Mouse (Mus musculus) mouse embryonic stem cell (cell line): ENCODE measurements around the gene Lyar.

Experiments used
- in situ Hi-C, 2 experiments: fragments of 300-500 bp; cut with MboI; formaldehyde crosslinking; loops; 1 replicate in 1 of 2; 3 replicates in 1 of 2; pipeline ENCODE4 v1.14.3; 2019 to 2020; ENCODE audit warnings: low sequenced_read_pairs in 2 of 2, low pct_unique_long_range_greater_than_20kb in 1 of 2, mixed read lengths in 1 of 2; ENCODE audit not compliant: unreplicated experiment in 1 of 2

Lyar gene

DNA sequence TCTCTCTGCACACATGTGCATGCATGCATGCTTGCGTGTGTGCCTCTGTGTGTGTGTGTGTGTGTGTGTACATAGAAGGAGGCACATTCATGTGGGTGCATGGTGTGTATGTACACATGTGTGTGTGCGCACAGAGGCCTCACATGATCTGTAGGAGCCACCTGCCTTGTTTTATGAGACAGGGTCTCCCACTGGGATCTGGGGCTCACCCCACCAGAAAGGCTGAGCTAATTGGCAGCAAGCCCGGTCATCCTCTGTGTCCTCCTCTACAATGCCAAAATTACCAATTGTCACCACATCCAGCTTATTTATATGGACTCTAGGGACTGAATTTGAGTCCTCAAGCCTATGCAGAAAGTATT is 21.2 kb downstream of the Lyar start:
- in situ Hi-C loops: no loop called here

DNA sequence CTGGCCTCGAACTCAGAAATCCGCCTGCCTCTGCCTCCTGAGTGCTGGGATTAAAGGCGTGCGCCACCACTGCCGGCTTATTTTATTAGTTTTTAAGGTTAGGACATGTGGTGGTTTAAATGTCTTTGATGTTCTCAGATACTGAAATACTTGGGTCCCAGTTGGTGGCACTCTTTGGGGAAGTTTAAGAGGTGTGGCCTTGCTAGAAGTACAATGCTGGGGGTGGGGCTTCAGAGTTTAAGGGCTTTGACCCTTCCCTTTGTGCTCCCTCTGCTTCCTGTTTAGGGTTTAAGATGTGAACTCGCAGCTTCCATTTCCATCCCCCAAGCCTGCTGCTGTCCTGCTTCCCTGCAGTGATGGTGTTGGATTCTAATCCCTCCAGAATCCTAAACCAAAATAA is 21.7 kb downstream of the Lyar start:
- in situ Hi-C loops: no loop called here

DNA sequence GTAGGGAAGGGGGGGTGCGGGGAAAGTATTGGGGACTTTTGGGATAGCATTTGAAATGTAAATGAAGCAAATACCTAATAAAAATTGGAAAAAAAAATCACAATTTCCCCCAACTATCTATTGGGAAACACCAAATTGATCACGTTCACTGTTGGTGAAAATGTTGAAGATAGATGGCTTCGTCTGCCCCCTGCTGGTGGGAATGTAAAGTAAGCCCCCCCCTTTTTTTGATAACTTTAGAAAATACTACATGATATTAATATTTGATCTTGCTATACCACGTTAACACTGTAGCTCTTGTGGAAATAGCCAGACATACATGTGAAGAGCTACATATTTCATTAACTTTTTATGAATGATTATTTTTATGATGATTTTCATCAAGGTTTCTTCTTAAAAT is 34.9 kb downstream of the Lyar start:
- in situ Hi-C loops: no loop called here

DNA sequence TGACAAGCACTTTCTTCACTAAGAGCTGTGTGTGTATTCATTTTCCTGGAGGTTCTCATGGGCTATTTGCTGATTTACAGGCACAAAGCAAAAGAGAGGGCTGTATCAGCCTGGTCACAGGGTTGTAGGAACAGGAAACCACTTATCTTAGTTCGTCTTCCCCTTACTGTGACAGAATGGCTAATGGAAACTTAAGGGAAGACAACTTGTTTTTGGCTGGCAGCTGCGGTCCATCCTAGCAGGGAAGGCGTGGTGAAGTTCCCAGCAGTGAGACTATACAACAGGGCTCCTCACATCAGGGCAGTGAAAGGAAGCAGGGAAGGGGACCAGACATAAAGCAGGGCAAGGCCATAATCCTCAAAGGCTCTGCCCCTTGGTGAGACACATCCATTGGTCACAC is 35.4 kb downstream of the Lyar start:
- in situ Hi-C loops: no loop called here

DNA sequence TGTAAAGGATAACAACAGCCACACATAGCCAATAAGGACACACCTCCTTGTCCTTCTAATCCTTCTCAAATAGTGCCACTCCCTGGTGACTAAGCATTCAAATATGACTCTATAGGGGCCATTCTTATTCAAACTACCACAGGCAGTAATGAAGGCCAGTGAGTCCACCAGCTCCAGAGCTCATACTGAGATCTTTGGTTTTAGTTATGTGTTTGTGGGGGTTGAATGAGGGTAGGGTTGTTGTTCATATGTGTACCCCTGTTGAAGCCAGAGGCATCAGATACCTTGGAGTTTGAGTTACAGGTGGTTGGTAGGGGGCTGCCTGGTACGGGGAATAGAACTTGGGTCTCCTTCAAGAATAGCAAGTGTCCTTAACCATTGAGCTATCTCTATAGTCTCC is 36.3 kb downstream of the Lyar start:
- in situ Hi-C loops: no loop called here

DNA sequence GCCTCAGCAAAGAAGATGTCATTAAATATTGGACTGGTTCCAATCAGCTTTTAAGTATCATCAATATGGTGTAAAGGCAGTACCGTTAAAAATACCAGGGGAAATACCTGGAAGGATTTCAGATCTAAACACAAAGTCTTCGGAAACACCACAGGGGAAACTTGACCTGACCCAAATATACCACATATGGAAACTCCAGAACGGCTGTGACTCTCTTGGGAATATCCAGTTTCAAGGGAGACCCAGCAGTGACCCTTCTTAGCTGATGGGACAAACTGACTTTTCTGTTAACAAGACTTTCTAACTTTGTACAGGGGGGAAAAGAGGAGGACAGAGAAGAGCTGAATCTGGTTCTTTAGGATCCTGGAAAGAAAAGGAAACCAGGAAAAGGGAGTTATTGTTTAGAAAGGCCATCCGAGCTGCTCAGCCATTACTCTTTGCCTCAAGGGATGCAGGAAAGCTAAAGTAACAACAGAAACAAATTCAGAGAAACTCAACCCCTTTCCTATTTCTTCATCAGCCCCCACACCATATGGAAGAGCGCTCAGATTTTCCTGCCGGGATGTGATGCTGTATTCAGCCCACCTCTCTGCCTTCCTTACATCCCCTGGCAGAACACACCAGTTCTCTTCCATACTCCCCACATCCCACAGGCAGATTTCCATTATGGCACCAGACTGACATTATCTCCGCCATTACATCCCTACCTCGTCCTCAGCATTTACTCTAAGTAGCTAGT is 37.9 kb downstream of the Lyar start:
- in situ Hi-C loops: no loop called here

DNA sequence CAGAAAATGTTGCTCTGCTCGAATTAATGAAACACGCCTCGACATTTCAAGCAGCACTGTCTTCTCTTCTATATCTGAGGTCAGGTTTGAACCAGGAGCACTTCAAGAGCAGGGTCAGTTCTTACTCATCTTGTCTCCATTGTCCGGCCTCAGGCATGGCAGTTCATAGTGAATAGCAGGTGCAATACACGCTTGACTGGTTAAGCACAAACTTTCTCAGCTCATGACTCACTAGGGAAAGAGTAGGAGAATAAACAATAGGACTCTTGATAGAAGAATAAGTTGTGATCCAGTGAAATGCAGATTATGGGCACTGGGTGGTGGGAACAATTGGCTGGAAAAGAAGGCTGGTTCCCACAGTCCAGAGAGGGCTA is 38.5 kb downstream of the Lyar start:
- in situ Hi-C loops: no loop called here

DNA sequence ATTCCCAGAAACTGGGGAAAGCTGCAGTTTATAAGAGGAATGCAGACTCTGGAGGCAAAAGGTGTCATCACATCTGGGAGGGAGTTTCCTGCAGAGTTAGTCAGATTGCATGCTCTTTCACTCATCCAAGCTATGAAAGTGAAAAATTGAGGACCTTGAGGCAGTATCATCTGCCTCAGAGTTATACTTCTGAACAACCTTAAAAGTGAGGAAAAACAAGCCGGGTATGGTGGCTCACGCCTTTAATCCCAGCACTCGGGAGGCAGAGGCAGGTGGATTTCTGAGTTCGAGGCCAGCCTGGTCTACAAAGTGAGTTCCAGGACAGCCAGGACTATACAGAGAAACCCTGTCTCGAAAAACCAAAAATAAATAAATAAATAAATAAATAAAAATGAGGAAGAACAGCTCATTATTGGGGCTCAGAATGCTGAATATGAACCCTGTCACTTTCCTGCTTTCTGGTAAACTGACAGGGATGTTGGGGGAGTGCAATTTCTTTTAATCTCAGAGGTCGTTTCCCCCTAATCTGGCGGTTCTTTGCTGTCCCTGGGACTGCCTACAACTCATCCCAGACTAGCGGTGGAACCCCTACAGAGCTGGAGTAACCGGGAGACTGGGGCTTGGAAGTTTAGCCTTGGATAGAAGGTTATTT is 39.3 kb downstream of the Lyar start:
- in situ Hi-C loops: no loop called here

DNA sequence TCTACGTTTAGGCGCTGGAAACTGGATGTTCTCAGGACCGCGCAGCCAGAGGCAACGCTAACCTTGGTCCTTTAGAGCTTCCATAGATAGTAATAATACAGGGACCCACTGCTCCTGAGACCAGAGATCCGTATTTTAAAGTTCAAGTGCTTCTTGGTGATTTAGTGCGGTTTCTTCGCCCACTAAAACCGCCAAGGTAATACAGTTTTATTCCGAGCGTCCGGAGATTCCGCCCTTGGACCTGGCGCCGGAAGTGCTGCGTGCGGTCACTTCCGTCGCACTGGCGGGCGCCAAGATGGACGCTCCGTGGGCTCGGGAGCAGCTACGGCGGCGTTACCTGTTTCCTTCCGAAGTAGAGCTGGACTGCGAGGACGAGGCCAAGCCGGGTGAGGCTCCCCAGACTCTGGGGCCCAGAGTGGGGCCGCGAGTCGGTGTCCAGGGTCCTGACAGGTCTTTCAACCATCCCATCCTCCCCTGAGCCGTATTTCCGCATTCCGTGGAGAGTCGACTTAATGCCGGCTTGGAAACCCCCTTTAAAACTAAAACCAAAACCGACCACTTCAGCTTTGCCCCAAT is 39.9 kb downstream of the Lyar start, which contains the start of gene Tmem128:
TSS of gene Tmem128 (plus strand) at position 79 of the 576 bp plus-strand sequence.
- in situ Hi-C loops: no loop called here

DNA sequence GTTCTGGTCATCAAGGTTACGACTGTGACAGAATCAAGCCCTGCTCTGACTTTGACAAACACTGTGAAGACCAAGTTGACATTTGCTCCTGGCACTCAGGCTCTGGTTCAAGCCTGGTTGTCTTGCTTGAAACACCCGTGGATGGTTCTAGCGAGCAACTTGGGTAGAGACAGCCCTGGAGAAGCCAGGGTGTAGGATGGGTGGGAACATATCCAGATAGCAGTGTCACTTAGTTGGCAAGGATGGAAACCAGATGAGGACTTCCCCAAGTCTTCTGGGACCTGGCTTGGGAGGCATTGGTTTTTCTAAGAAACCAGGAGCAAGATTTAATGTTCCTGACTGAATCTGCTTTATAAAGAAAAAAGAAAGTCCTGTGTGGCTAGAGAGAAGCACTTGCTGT is 50.7 kb downstream of the Lyar start:
- in situ Hi-C loops: no loop called here

DNA sequence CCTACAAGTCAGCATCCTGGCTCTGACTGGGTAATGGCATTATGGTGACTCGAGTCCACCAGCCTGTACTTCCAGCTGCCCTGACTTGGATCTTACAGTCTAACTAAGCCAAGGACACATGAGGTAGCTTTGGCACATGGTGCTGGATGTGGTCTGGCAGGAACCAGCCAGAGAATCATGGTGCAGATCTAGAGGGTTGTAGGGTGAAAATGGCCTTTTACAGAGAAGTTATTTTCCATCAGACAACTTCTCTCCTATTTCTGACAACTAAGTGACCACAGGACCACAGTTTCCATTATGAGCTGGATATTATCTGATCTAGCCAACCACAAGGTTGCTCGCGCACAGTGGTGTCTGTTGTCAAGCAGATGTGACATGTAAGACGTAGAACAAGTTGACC is 53.6 kb downstream of the Lyar start:
- in situ Hi-C loops: no loop called here

DNA sequence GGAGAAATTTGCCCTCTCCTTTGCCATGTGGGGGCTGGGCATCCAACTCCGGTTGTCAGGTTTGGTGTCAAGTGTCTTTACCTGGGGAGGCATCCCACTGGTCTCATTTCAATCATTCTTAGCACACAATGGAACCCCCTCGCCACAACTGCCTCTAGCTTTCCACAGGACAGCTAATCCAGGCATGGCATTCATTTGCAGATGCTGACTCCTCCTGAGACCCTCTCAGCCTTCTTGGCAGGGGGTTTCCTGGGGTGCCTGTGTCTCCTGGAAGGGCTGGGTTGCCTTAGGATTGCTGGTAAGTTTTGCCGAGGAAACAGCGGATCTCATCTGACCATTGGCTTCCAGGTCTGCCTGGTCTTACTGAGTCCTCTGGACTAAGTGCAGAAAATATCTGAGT is 55.5 kb downstream of the Lyar start, which contains the start of gene Otop1:
TSS of gene Otop1 (plus strand) at position 202 of the 400 bp plus-strand sequence.
- in situ Hi-C loops: no loop called here

DNA sequence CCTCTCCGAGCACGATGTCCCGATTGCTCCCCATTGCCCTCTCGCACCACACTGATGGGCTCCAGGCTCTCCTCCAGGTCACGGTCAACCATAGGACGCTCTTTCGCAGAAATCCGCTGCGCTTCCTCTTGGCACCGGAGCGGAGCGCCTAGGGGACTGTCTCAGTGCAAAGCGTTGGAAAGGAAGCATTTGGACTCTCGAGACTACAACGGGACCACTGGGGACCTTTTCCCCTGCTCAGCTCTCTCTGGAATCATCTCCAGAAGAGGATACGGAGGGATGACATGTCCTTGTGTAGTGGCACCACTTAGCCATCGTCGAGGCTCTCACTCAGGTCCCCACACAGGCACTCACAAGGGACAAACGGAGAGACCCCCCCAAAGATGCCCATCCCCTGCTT is 56.2 kb downstream of the Lyar start:
- in situ Hi-C loops: no loop called here

DNA sequence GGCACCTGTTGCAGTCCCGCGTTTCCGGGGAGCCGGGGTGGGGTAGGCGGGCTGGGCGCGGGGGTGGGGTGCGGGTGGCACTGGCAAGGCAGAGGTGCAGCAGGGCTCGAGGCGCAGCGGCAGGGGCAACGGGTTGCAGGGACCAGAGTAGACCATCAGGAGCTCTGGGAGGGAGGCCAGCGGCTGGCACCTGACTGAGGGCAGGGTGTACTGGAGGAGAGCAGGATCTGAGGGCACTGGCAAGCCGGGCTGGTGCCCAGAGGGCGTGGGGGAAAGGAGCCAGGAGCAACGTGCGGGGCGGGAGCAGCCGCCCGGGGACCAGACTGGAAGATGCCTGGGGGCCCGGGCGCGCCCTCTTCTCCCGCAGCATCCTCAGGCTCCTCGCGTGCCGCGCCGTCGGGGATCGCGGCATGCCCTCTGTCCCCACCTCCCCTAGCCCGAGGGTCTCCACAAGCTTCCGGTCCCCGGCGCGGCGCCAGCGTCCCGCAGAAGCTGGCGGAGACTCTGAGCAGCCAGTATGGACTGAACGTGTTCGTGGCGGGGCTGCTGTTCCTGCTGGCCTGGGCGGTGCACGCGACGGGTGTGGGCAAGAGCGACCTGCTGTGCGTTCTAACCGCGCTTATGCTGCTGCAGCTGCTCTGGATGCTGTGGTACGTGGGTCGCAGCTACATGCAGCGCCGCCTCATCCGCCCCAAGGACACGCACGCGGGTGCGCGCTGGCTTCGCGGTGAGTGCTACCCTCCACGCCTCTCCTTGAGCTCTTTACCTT is 57.0 kb downstream of the Lyar start:
- in situ Hi-C loops: no loop called here

DNA sequence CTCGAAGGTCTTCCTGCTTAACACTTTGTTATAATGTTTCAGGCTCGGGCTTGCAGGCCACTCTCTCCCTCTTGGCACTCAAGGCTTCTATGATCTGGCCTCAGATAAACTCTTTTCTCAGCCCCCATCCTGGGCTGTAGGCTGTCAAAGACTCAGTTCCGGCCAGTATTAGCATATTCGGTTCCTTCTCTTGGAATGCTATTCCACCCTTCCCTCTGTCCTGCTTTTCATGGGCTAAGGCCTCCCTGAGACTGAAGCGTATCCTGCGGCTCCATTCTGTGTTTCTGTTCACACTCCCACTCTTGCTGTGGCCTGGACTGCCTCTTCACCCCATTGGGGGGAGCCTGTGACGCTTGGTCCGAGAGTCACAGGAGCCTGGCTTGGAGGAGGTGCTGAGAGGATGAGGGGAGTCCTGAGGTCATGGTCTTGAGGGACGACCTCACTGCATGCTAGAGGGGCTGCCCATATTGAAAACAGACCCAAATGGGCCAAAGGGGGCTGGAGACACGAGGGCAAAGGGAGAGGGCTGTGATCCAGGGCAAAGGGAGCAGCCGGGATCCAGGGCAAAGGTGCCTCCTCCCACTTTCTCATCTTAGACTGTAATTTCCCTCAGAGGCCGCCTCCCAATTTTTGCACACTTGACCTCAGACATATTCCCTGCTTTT is 57.8 kb downstream of the Lyar start:
- in situ Hi-C loops: no loop called here

DNA sequence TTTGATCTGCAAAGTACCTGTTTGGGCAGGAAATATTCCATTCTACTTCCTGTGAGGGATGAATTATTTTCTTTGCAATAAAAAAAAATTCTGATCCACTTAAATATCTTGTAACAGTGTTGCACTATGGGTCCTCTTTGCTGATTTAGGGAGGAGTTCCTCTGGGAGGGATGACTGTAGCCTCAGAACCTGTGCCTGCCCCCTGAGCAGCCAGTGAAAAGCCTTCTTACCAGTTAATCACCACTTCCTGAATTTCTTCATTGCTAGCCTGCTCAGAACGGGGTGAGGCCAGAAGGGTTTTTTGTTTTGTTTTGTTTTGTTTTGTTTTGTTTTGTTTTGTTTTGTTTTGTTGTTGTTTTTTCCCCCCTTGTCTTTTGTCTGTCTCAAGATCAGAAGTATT is 59.8 kb downstream of the Lyar start:
- in situ Hi-C loops: no loop called here
